Mouse (Mus musculus): ENCODE data around the gene Rbm42. TPM values are rescaled to one million over a fixed set of nuclear protein-coding genes. Genes with fewer than 3 reads are reported as not detected.

The Rbm42 gene
- polyA plus RNA-seq, 1 experiment from 2014 or later = 115 TPM

GRCm38 (mm10) chr7:30671480-30671879, 21.4 kb upstream of the Rbm42 start, which contains the start of gene Pmis2:
Pmis2 (minus strand) TSS chr7:30671605.
- Histone ChIP-seq H3K27ac (ENCODE audit: low read depth) (no peak within 1 kb of the TSS), H3K36me3 (ENCODE audit: insufficient read depth) (no peaks in the 10 kb centered on the region), H3K9me3 (ENCODE audit: low read depth, low read length) (no peaks in the 10 kb centered on the region), H3K4me3 (ENCODE audit: low read depth, low read length) (no peak within 1 kb of the TSS), H3K4me2 (no peak within 1 kb of the TSS), H3K9ac (no peak within 1 kb of the TSS), H3K4me1 (ENCODE audit: insufficient read depth) (no peaks in the 10 kb centered on the region), H3K27me3 (ENCODE audit: insufficient read depth, low read length) (no peaks in the 10 kb centered on the region)
- ATAC-seq (ENCODE audit: insufficient read depth) = no peak
- WGBS = 65% methylated on average over 9 of the region's 9 CpGs
- TF ChIP-seq CTCF (IDR thresholded peaks at IDR 0.05; ENCODE audit: low read depth) = no peak
- no peak for DNase-seq

- ATAC-seq (ENCODE audit: insufficient read depth) = no peak
- Histone ChIP-seq H3K27ac (ENCODE audit: low read depth) (no peak overlapping the region), H3K9me3 (ENCODE audit: low read depth, low read length) (no peaks in the 10 kb centered on the region), H3K27me3 (ENCODE audit: insufficient read depth, low read length) (no peaks in the 10 kb centered on the region), H3K4me3 (ENCODE audit: low read depth, low read length) (no peak overlapping the region), H3K9ac (no peak overlapping the region), H3K4me1 (ENCODE audit: insufficient read depth) (no peaks in the 10 kb centered on the region), H3K4me2 (no peak overlapping the region), H3K36me3 (ENCODE audit: insufficient read depth) (no peaks in the 10 kb centered on the region)
- peak; percentile 56 for DNase-seq
- peak; percentile 57 for TF ChIP-seq CTCF (IDR thresholded peaks at IDR 0.05; ENCODE audit: low read depth)
- WGBS = 25% methylated on average over 3 of the region's 3 CpGs
Observed at GRCm38 (mm10) chr7:30669229-30669628, 19.1 kb upstream of the Rbm42 start.

GRCm38 (mm10) chr7:30665321-30665720, 15.2 kb upstream of the Rbm42 start:
- no peaks in the 10 kb centered on the region for H3K9me3 ChIP-seq (ENCODE audit: low read depth, low read length)
- H3K4me2 ChIP-seq = peak overlapping the region; percentile 80
- H3K27me3 ChIP-seq (ENCODE audit: insufficient read depth, low read length) = no peaks in the 10 kb centered on the region
- H3K9ac ChIP-seq = peak overlapping the region; percentile 76
- ATAC-seq (ENCODE audit: insufficient read depth) (peak; percentile 68), DNase-seq (peak; percentile 22)
- H3K4me3 ChIP-seq (ENCODE audit: low read depth, low read length) = peak overlapping the region; percentile 69
- no peak for TF ChIP-seq CTCF (IDR thresholded peaks at IDR 0.05; ENCODE audit: low read depth)
- WGBS = 4% methylated on average over 11 of the region's 11 CpGs
- H3K36me3 ChIP-seq (ENCODE audit: insufficient read depth) = peaks cover 25% of the 10 kb centered on the region
- no peak overlapping the region for H3K27ac ChIP-seq (ENCODE audit: low read depth)
- H3K4me1 ChIP-seq (ENCODE audit: insufficient read depth) = no peaks in the 10 kb centered on the region

- under 1% methylated on average over 34 of the region's 34 CpGs for WGBS
- ATAC-seq (ENCODE audit: insufficient read depth) (peak; percentile 97), DNase-seq (peak; percentile 98)
- H3K36me3 ChIP-seq (ENCODE audit: insufficient read depth) = peaks cover 31% of the 10 kb centered on the region
- H3K9me3 ChIP-seq (ENCODE audit: low read depth, low read length) = no peaks in the 10 kb centered on the region
- peak within 1 kb of the TSS; percentile 80 for H3K4me2 ChIP-seq
- no peak for TF ChIP-seq CTCF (IDR thresholded peaks at IDR 0.05; ENCODE audit: low read depth)
- no peaks in the 10 kb centered on the region for H3K4me1 ChIP-seq (ENCODE audit: insufficient read depth)
- peak within 1 kb of the TSS; percentile 50; the same call in 1 of the 2 replicates for H3K27ac ChIP-seq (ENCODE audit: low read depth)
- peak within 1 kb of the TSS; percentile 76 for H3K9ac ChIP-seq
- no peaks in the 10 kb centered on the region for H3K27me3 ChIP-seq (ENCODE audit: insufficient read depth, low read length)
- peak within 1 kb of the TSS; percentile 69 for H3K4me3 ChIP-seq (ENCODE audit: low read depth, low read length)
Observed at GRCm38 (mm10) chr7:30664529-30665200, 14.5 kb upstream of the Rbm42 start, which contains the start of gene Haus5. Haus5 (minus strand) TSS chr7:30664994.

- Histone ChIP-seq H3K9me3 (ENCODE audit: low read depth, low read length) (no peaks in the 10 kb centered on the region), H3K36me3 (ENCODE audit: insufficient read depth) (peaks cover 38% of the 10 kb centered on the region), H3K4me2 (no peak overlapping the region), H3K27me3 (ENCODE audit: insufficient read depth, low read length) (peaks cover 25% of the 10 kb centered on the region), H3K4me3 (ENCODE audit: low read depth, low read length) (no peak overlapping the region), H3K9ac (no peak overlapping the region), H3K4me1 (ENCODE audit: insufficient read depth) (no peaks in the 10 kb centered on the region), H3K27ac (ENCODE audit: low read depth) (no peak overlapping the region)
- no peak for ATAC-seq (ENCODE audit: insufficient read depth)
- WGBS = 11% methylated on average over 4 of the region's 4 CpGs
- DNase-seq = no peak
- TF ChIP-seq CTCF (IDR thresholded peaks at IDR 0.05; ENCODE audit: low read depth) = no peak
Observed at GRCm38 (mm10) chr7:30639083-30639482, 11.0 kb downstream of the Rbm42 start.

- Histone ChIP-seq H3K4me1 (ENCODE audit: insufficient read depth) (no peaks in the 10 kb centered on the region), H3K27ac (ENCODE audit: low read depth) (no peak overlapping the region), H3K4me2 (no peak overlapping the region), H3K9ac (no peak overlapping the region), H3K36me3 (ENCODE audit: insufficient read depth) (peaks cover 11% of the 10 kb centered on the region), H3K27me3 (ENCODE audit: insufficient read depth, low read length) (peaks cover 45% of the 10 kb centered on the region), H3K9me3 (ENCODE audit: low read depth, low read length) (no peaks in the 10 kb centered on the region), H3K4me3 (ENCODE audit: low read depth, low read length) (no peak overlapping the region)
- no peak for DNase-seq
- TF ChIP-seq CTCF (IDR thresholded peaks at IDR 0.05; ENCODE audit: low read depth) = no peak
- 19% methylated on average over 11 of the region's 11 CpGs for WGBS
- no peak for ATAC-seq (ENCODE audit: insufficient read depth)
Observed at GRCm38 (mm10) chr7:30636395-30636794, 13.7 kb downstream of the Rbm42 start.

- no peaks in the 10 kb centered on the region for H3K4me1 ChIP-seq (ENCODE audit: insufficient read depth)
- peaks cover 5% of the 10 kb centered on the region for H3K36me3 ChIP-seq (ENCODE audit: insufficient read depth)
- 3% methylated on average over 5 of the region's 5 CpGs for WGBS
- TF ChIP-seq CTCF (IDR thresholded peaks at IDR 0.05; ENCODE audit: low read depth) = no peak
- H3K4me3 ChIP-seq (ENCODE audit: low read depth, low read length) = peak within 1 kb of the TSS; percentile 26
- no peak for DNase-seq
- no peak within 1 kb of the TSS for H3K9ac ChIP-seq
- ATAC-seq (ENCODE audit: insufficient read depth) = no peak
- peak within 1 kb of the TSS; percentile 42 for H3K4me2 ChIP-seq
- H3K9me3 ChIP-seq (ENCODE audit: low read depth, low read length) = no peaks in the 10 kb centered on the region
- no peak within 1 kb of the TSS for H3K27ac ChIP-seq (ENCODE audit: low read depth)
- peaks cover 45% of the 10 kb centered on the region for H3K27me3 ChIP-seq (ENCODE audit: insufficient read depth, low read length)
Observed at GRCm38 (mm10) chr7:30635752-30636151, 14.4 kb downstream of the Rbm42 start, which contains the start of gene Etv2. Etv2 (minus strand) TSS chr7:30635852.

Measured in lung, embryonic 14.5 days (tissue).